Mouse (Mus musculus) cerebellum, adult 2 months (tissue): ENCODE measurements around the gene Gm1113.

Experiments
- CTCF ChIP-seq: fragments of 200-500 bp; IDR thresholded peaks from 2 replicates; pipeline ENCODE4 v1.5.1; 2011; ENCODE audit warnings: low read depth, mild to moderate bottlenecking, control low read depth, low read length, moderate library complexity, borderline replicate concordance; ENCODE audit not compliant: insufficient read depth
- POLR2A ChIP-seq: fragments of 200-500 bp; IDR thresholded peaks from 2 replicates; pipeline ENCODE4 v1.6.1; 2011; ENCODE audit warnings: low read length, control low read depth, borderline replicate concordance; ENCODE audit not compliant: insufficient read depth

DNA sequence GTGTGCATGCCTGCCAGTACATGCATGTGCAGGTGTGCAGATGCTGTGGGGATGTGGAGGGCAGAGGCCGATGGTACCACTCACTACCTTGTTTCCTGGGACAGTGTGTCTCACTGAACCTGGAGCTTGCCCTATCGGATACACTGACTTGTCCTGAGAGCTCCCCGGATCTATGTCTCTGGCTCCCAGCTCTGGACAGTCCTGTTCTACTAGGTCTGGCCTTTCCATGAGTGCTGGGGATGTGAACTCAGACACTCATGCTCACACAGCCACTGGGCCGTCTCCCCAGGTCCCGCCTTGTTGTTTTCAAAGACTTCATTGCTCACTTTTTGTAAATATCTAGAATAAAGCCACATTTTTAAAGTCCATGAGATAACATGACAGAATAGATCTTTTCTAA lies 23.0 kb upstream of the Gm1113 start:
- TF ChIP-seq CTCF (no peak), POLR2A (no peak)
